Mouse (Mus musculus) neural tube, embryonic 15.5 days (tissue): Measurements from ENCODE around the gene Calcoco1. TPM values are rescaled to one million over a fixed set of nuclear protein-coding genes. Genes with fewer than 3 reads are reported as not detected.

Experiments used
- ATAC-seq: fragments of 200-750 bp; cut with Nextera tagmentation; 2 replicates; pipeline ENCODE4 v1.8.0; 2017; ENCODE audit warnings: mild to moderate bottlenecking, moderate TSS enrichment, moderate library complexity; ENCODE audit not compliant: low FRiP score
- H3K27ac ChIP-seq: fragments of 300-500 bp; sonication (generic); replicated peaks from 2 replicates; pipeline ENCODE4 v1.5.1; 2015; ENCODE audit warnings: mild to moderate bottlenecking, inconsistent platforms
- H3K27me3 ChIP-seq: fragments of 300-500 bp; sonication (generic); replicated peaks from 2 replicates; pipeline ENCODE4 v1.6.1; 2015; ENCODE audit warnings: inconsistent platforms
- H3K36me3 ChIP-seq: fragments of 300-500 bp; sonication (generic); 2 replicates; pipeline ENCODE4 v1.6.1; 2015; ENCODE audit warnings: inconsistent platforms
- H3K4me1 ChIP-seq: fragments of 300-500 bp; sonication (generic); 2 replicates; pipeline ENCODE4 v1.6.1; 2015; ENCODE audit warnings: inconsistent platforms
- H3K4me2 ChIP-seq: fragments of 300-500 bp; sonication (generic); 2 replicates; pipeline ENCODE4 v1.6.1; 2015; ENCODE audit warnings: inconsistent platforms, mild to moderate bottlenecking, moderate library complexity
- H3K4me3 ChIP-seq: fragments of 300-500 bp; sonication (generic); replicated peaks from 2 replicates; pipeline ENCODE4 v1.5.1; 2015; ENCODE audit warnings: mild to moderate bottlenecking, inconsistent platforms
- H3K9ac ChIP-seq: fragments of 300-500 bp; sonication (generic); replicated peaks from 2 replicates; pipeline ENCODE4 v1.6.1; 2015; ENCODE audit warnings: mild to moderate bottlenecking, inconsistent platforms
- H3K9me3 ChIP-seq: fragments of 300-500 bp; sonication (generic); replicated peaks from 2 replicates; pipeline ENCODE4 v1.6.1; 2016; ENCODE audit warnings: inconsistent platforms
- WGBS: fragments of 180-500 bp; shearing (Covaris S2); methylation state at CpG from one replicate; pipeline ENCODE4 v1.1.7; 2015; ENCODE audit warnings: mixed read lengths; 5-methylcytosine and 5-hydroxymethylcytosine counted together
- polyA plus RNA-seq: library from polyadenylated mRNA; unstranded; fragments of >200 nt; fragmentation: Nextera tagmentation; extraction: Ambion mirVana; gene quantifications from 2 replicates; pipeline ENCODE4 v1.2.1, GENCODE M21; 2015

Gene Calcoco1
- polyA plus RNA-seq, 1 experiment from 2014 or later, result 28.3 TPM

- H3K4me3 ChIP-seq, result no peak overlapping the region
- H3K9me3 ChIP-seq, result no peaks in the 10 kb centered on the region
- ATAC-seq, result no peak
- 62% methylated on average over 12 of the region's 12 CpGs for WGBS
- H3K4me2 ChIP-seq, result no peak overlapping the region
- no peak overlapping the region for H3K9ac ChIP-seq
- no peak overlapping the region for H3K27ac ChIP-seq
- peaks cover 9% of the 10 kb centered on the region for H3K4me1 ChIP-seq
- H3K27me3 ChIP-seq, result no peaks in the 10 kb centered on the region
- H3K36me3 ChIP-seq, result peaks cover 59% of the 10 kb centered on the region
Observed at GRCm38 (mm10) chr15:102716132-102716531, 5.8 kb downstream of the Calcoco1 start.

GRCm38 (mm10) chr15:102707736-102708269 is 14.2 kb downstream of the Calcoco1 start:
- Histone ChIP-seq H3K9ac (no peak overlapping the region), H3K9me3 (no peaks in the 10 kb centered on the region), H3K36me3 (peaks cover 48% of the 10 kb centered on the region), H3K4me1 (peaks cover 29% of the 10 kb centered on the region), H3K27me3 (no peaks in the 10 kb centered on the region), H3K4me2 (no peak overlapping the region), H3K4me3 (no peak overlapping the region), H3K27ac (peak overlapping the region; percentile 41; the same call in 1 of the 2 replicates)
- no peak for ATAC-seq
- 40% methylated on average over 6 of the region's 6 CpGs for WGBS

GRCm38 (mm10) chr15:102705923-102706503 is 16.0 kb downstream of the Calcoco1 start:
- no peaks in the 10 kb centered on the region for H3K9me3 ChIP-seq
- WGBS, result 41% methylated on average over 7 of the region's 7 CpGs
- peak; percentile 68 for ATAC-seq

DNA sequence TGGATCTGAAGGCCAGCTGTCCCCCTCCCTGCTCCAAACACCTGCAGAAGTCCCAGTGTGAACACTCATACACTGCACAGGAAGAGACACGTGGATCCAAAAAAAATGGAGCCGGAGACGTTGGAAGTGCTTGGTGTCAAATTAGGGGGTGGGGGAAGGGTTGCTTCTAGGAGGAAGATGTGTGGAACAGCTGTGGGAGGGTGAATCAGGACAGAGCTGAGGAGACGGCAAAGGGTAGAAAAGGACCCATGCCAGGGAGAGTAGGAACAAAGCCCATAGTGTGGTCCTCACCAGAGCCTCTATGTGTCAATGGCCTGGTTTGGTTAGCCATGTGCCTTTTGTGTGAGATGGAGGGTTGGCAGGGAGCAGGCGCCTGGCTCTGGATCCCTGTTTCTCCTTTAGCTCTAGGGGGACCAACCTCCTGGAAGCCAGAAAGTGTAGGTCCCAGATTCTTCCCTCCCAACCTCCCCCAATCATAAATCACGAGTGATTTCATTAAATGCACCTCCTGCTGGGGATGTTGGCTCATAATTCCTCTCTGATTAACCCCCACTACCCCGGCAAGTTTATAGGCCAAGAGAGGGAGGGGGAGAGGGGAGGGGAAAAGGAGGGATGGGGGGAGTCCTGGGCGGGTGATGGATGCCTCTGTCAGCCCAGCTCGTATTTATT is 16.6 kb downstream of the Calcoco1 start:
- peak; percentile 58 for ATAC-seq
- Histone ChIP-seq H3K4me1 (peaks cover 29% of the 10 kb centered on the region), H3K9ac (no peak overlapping the region), H3K9me3 (no peaks in the 10 kb centered on the region), H3K27ac (peak overlapping the region; percentile 63), H3K4me2 (no peak overlapping the region), H3K36me3 (peaks cover 26% of the 10 kb centered on the region), H3K27me3 (no peaks in the 10 kb centered on the region), H3K4me3 (no peak overlapping the region)
- 23% methylated on average over 9 of the region's 9 CpGs for WGBS

More at GRCm38 (mm10) chr15:102705923-102706503, 16.0 kb downstream of the Calcoco1 start:
- peak overlapping the region; percentile 63 for H3K27ac ChIP-seq
- H3K27me3 ChIP-seq, result no peaks in the 10 kb centered on the region
- H3K9ac ChIP-seq, result 0 out of 2 replicates have a peak overlapping the region, but pooled peaks have one; percentile 20
- 0 out of 2 replicates have a peak overlapping the region, but pooled peaks have one; percentile 0 for H3K4me2 ChIP-seq
- H3K36me3 ChIP-seq, result peaks cover 33% of the 10 kb centered on the region
- H3K4me3 ChIP-seq, result no peak overlapping the region
- peaks cover 29% of the 10 kb centered on the region for H3K4me1 ChIP-seq

DNA sequence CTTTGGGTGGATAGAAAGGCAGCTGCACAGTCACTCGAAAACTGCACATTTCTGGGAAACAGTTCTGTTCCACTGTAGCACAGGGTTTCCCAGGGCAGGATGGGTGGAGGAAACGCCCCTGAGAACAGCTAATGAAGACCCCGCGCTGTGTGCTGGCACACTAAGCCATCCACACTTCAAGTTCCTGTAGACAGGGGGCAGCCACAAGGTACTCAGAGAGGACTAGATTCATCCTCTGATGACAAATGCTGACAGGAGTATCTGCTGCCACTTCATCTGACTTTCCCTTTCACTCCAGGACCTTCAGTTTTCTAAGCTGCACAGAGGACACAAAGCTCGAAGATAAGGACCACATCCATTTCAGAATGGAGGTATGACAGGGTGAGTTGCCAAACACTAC is 17.2 kb downstream of the Calcoco1 start:
- H3K4me1 ChIP-seq, result peaks cover 29% of the 10 kb centered on the region
- peak overlapping the region; percentile 63 for H3K27ac ChIP-seq
- no peak for ATAC-seq
- no peak overlapping the region for H3K4me2 ChIP-seq
- H3K4me3 ChIP-seq, result no peak overlapping the region
- H3K27me3 ChIP-seq, result no peaks in the 10 kb centered on the region
- no peaks in the 10 kb centered on the region for H3K9me3 ChIP-seq
- no peak overlapping the region for H3K9ac ChIP-seq
- WGBS, result 76% methylated on average over 5 of the region's 5 CpGs
- H3K36me3 ChIP-seq, result peaks cover 23% of the 10 kb centered on the region

DNA sequence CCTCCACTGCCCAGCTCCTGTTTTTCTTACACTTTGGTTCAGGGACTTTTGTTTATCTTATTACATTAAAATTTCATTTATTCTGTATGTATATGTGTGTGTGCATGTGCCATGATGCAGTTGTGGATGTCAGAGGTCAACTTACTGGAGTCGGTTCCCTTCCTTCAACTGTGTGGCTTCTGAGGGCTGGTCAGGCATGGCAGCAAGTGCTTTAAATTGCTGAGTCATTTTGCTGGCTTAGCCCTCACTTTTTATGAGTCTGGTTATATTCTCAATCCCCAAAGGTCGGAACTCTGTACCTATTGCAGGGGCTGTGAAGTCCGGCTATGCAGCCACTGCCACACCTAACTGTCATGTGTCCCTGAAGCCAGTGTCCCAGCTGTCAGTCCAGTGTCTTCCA is 19.0 kb downstream of the Calcoco1 start:
- Histone ChIP-seq H3K9me3 (no peaks in the 10 kb centered on the region), H3K27me3 (peaks cover 13% of the 10 kb centered on the region), H3K4me2 (no peak overlapping the region), H3K4me3 (no peak overlapping the region), H3K4me1 (peaks cover 36% of the 10 kb centered on the region), H3K36me3 (peaks cover 5% of the 10 kb centered on the region; the same call in 1 of the 2 replicates), H3K27ac (no peak overlapping the region), H3K9ac (no peak overlapping the region)
- WGBS, result 82% methylated on average over 3 of the region's 3 CpGs
- no peak for ATAC-seq

- ATAC-seq, result 0 out of 2 replicates have a peak, but pooled peaks have one; percentile 10
- peaks cover 47% of the 10 kb centered on the region for H3K4me1 ChIP-seq
- peaks cover 40% of the 10 kb centered on the region for H3K27me3 ChIP-seq
- H3K9me3 ChIP-seq, result no peaks in the 10 kb centered on the region
- peak overlapping the region; percentile 42 for H3K27ac ChIP-seq
- no peak overlapping the region for H3K9ac ChIP-seq
- H3K4me2 ChIP-seq, result no peak overlapping the region
- no peaks in the 10 kb centered on the region for H3K36me3 ChIP-seq
- no peak overlapping the region for H3K4me3 ChIP-seq
- WGBS, result 1% methylated on average over 11 of the region's 11 CpGs
Observed at GRCm38 (mm10) chr15:102698193-102698592, 23.8 kb downstream of the Calcoco1 start.

GRCm38 (mm10) chr15:102696899-102697298 is 25.1 kb downstream of the Calcoco1 start:
- peaks cover 60% of the 10 kb centered on the region for H3K4me1 ChIP-seq
- H3K9ac ChIP-seq, result no peak overlapping the region
- peak overlapping the region; percentile 82; the same call in 1 of the 2 replicates for H3K27ac ChIP-seq
- H3K27me3 ChIP-seq, result peaks cover 40% of the 10 kb centered on the region
- H3K36me3 ChIP-seq, result no peaks in the 10 kb centered on the region
- ATAC-seq, result no peak
- WGBS, result 36% methylated on average over 3 of the region's 3 CpGs
- H3K4me3 ChIP-seq, result no peak overlapping the region
- H3K4me2 ChIP-seq, result no peak overlapping the region
- no peaks in the 10 kb centered on the region for H3K9me3 ChIP-seq

GRCm38 (mm10) chr15:102693600-102693999 is 28.4 kb downstream of the Calcoco1 start:
- peak overlapping the region; percentile 59 for H3K9ac ChIP-seq

DNA sequence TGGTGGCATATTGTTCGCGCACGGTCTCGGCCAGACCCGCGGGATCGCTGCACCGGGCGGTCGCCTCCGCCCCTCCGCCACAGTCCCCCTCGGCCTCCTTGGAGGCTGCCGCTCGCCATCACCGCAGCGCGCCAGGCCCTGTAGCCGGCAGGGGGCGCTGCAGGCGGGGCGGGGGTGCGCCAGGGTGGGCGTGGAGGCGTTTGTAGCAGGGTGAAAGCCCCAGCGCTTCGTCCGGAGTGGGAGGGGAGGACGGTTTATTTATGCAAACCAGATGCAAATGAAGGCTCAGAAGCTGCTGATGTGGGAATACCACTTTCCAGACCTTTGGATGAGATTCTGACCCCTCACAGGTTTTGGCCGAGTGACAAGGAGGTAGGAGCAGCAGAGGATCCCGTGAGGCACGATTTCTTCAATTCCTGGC is 29.0 kb downstream of the Calcoco1 start:
- WGBS, result under 1% methylated on average over 32 of the region's 32 CpGs
- no peaks in the 10 kb centered on the region for H3K36me3 ChIP-seq
- H3K27me3 ChIP-seq, result peaks cover 35% of the 10 kb centered on the region
- H3K4me3 ChIP-seq, result peak overlapping the region; percentile 50
- H3K4me1 ChIP-seq, result peaks cover 52% of the 10 kb centered on the region
- peak; percentile 77 for ATAC-seq
- peak overlapping the region; percentile 91 for H3K27ac ChIP-seq
- peak overlapping the region; percentile 88 for H3K4me2 ChIP-seq
- no peaks in the 10 kb centered on the region for H3K9me3 ChIP-seq
- peak overlapping the region; percentile 59 for H3K9ac ChIP-seq

More at GRCm38 (mm10) chr15:102693600-102693999, 28.4 kb downstream of the Calcoco1 start:
- peak; percentile 71 for ATAC-seq
- Histone ChIP-seq H3K4me2 (peak overlapping the region; percentile 88), H3K27me3 (peaks cover 40% of the 10 kb centered on the region), H3K4me1 (peaks cover 55% of the 10 kb centered on the region), H3K36me3 (no peaks in the 10 kb centered on the region), H3K9me3 (no peaks in the 10 kb centered on the region), H3K27ac (peak overlapping the region; percentile 91), H3K4me3 (peak overlapping the region; percentile 50)
- 0% methylated on average over 11 of the region's 11 CpGs for WGBS

GRCm38 (mm10) chr15:102692321-102692804 is 29.6 kb downstream of the Calcoco1 start:
- Histone ChIP-seq H3K4me3 (peak overlapping the region; percentile 50), H3K4me1 (peaks cover 52% of the 10 kb centered on the region), H3K27ac (peak overlapping the region; percentile 91), H3K36me3 (no peaks in the 10 kb centered on the region), H3K9me3 (no peaks in the 10 kb centered on the region), H3K9ac (peak overlapping the region; percentile 59), H3K27me3 (peaks cover 29% of the 10 kb centered on the region), H3K4me2 (peak overlapping the region; percentile 88)
- no peak; the same call in 1 of the 2 replicates for ATAC-seq
- 2% methylated on average over 26 of the region's 26 CpGs for WGBS
